Mouse (Mus musculus) adrenal gland, adult 2 months (tissue): ENCODE measurements at regions not wholly inside any gene's neighbourhood (a gene's known extent, or its start where the extent isn't known, plus 50 kb on each side); places are given as distances from the start of the nearest gene placed in this dataset.

Experiments
- DNase-seq: peaks from one replicate; pipeline ENCODE4 v3.0.0; 2021

DNA sequence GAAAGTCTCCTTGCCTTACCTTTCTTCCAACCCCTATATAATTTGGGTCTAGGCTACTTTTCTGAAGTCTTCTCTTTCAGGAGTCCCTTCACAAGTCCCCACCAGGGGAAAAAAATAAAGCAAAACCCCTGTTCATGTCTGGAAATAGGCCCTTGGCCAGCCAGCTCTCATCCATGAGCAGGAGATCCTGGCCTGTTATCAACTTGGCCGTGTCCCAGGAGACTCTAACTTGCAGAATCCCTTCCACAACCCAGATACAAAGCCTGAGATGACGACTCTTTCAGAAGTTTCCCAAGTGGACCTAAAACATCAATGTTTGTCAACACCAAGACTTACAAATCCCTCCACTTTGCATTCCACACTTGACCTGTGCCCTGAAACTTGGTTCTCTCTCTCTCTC, 64.6 kb upstream of the Ankrd55 start:
- no peak for DNase-seq

DNA sequence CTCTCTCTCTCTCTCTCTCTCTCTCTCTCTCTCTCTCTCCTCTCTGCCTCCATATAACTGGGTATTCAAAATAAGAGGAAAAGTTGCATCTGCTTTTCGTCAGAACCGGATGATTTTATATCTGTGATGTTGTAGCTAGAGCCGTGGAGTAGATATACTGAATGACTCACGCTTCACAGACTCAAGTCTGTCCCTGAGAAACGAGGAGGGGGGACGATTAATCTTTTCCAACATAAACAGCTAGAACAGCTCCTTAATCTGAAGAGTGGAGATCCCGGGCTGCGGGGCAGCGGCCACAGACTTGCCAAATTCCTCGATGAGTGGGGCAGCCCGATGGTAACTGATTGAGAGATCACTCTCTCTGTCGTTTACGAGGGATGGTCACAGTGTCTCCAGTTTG, 60.5 kb upstream of the Ankrd55 start:
- peak; percentile 59 for DNase-seq

DNA sequence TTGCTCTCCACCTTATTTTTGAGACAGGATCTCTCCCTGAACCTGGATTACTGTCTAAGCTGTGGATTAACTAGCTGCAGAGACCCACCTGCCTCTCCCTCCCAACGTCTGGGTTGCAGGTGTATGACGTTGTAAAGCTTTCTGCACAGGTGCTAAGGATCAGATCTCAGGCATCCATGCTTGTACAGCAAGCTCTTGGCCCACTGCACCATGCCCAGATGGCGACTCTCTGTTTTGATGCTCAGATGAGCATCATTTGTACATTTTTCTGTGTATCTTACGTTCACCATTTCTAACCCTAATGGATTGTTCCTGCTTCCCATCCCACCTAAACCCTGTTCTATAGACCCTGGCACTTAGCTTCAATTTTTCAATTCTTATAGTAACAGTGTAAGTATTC, 59.4 kb upstream of the Ankrd55 start:
- DNase-seq, result no peak

DNA sequence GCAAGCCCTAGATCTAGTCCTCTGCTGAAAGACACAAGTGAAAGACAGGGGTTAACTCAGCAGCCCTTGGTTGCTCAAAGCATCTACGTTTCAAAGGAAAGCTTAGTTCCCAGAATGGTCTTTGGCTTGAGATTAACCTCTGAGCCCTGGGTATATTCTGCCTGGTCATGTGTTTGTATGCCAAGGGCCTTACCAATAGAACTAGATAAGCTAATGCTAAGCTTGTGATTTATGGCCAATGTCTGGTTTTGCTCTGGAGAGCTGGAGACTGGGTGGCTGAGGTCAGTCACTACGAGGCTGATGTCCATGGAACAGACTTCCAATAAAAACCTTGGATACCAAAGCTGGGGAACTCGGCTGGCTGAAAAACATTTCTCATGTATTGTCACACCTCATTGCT, 58.1 kb upstream of the Ankrd55 start:
- peak; percentile 38 for DNase-seq

DNA sequence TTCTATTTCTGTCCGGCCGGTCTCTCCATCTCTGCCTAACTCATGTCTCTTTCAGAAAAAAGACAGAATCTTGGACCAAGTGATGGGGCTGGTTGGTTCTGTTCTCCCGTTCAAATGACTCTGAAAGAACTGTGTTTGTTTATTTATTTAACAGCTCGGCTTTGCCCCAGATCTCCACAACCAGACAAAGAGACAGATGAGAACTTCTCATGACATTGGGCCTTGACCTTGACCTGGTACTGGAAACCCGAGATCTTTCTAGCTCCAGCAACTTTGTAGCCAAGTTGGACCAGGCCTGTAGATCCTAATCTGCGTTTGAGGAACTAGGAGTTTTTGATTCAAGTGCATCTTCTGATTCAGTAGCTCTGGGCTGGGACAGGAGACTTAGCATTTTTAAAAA, 53.6 kb upstream of the Ankrd55 start:
- DNase-seq, result peak; percentile 40

DNA sequence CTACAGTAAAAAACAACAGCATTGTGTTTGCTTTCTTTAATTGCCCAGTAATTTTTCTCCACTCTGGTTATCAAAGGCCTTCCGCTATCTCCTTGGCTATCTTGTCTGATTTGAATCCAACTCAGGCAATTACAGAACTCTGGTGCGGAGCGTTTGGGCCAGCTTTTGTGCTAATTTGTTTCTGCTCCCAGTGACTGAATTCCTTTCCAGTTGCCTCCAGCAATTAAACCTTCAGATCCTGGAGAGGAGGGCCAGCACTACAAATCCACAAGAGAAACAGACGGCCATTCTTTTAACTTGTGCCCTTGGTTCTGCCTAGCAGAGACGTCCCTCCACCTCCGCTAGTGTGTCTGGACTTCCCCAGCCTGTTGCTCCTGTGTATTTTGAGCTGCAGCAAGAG, 51.3 kb upstream of the Ankrd55 start:
- no peak for DNase-seq

DNA sequence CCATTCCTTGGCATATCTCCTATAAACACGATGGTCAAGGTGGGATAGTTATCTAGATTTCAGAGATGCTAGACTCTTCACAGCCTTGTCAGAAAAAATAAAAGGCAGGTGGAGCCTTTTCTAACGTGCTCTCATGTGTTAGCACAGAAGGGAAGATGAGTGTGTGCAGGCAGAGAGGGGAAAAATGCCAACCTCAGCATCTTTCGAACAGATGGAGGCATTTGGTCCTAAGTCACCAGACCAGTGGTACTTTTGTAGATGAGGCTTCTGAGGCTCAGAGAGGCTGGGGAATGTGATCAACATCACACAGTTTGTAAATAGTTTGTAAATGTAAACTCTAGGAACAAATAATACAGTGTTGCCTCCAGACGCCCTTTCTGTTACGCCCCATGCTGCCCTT, 50.9 kb upstream of the Ankrd55 start:
- DNase-seq, result no peak

DNA sequence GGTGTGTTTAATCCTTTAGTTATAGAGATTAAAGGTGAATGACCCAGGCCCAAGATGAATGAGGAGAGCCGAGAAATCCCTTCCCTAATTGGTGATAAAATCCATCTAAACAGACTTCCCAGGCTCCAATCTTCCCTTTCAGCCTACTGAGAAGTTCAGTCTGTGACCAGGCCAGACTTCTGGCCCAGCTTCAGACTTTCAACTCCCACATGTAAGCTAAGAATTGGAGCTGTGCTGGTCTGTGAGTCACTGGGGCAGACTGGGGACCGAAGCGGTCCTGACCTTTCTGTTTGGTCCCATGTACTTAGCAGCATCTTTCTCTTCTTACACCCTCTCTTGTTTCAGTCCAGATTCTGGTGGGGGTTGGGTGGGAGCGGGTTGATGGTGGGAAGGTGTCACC, 50.3 kb upstream of the Ankrd55 start:
- DNase-seq, result no peak
